Mouse (Mus musculus) bone marrow, adult 2 months (tissue): ENCODE measurements around the gene Stoml3.

Source experiments
- CTCF ChIP-seq: fragments of 200-500 bp; IDR thresholded peaks from 2 replicates; pipeline ENCODE4 v1.5.1; 2011; ENCODE audit warnings: low read length, control low read depth; ENCODE audit not compliant: control insufficient read depth, insufficient read depth
- POLR2A ChIP-seq: fragments of 200-500 bp; IDR thresholded peaks from 2 replicates; pipeline ENCODE4 v1.6.1; 2011; ENCODE audit warnings: low read depth, mild to moderate bottlenecking, control low read depth, low read length, borderline replicate concordance; ENCODE audit not compliant: control insufficient read depth

DNA sequence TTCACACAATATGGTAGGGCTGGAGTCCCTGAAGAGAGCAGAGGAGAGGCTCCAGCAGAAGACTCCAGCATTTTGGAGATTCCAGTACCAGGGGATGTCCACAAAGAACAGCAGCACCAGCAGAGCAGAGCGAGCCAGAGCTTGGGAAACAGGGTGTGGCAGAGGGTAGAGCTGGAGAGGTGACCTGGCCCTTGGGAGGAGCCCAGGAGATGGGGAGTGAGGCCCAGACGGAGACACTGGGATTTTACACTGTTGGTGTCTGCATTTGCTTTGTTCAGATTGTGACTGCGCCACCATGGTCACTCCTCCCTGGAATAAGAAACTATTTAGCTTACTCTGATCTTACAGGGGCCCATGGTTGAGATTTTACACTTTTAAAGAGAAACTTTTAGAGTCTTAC lies 41.7 kb upstream of the Stoml3 start:
- TF ChIP-seq CTCF (no peak), POLR2A (no peak)
